Mouse (Mus musculus): Measurements from ENCODE around the gene Emc3. TPM values are rescaled to one million over a fixed set of nuclear protein-coding genes. Genes with fewer than 3 reads are reported as not detected.

The Emc3 gene
- total RNA-seq, 2 experiments from 2014 or later: 57.9 to 61.8 TPM

DNA sequence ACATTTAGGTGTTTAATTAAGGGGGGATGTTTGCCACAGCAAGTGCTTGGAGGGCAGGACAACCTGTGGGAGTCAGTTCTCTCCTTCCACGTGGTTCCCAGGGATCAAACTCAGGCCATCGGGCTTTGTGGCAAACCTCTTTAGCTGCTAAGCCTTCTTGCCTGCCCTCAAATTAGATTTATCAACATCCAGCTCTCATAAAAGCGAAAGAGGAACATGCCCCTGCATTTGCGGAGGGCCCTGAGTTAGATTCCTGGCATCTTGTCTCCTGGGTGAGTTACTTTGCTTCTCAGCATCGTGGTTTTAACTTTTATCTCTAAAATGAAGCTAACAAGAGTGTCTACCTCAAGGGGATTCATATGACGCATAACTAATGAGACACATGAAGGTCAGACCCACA is 32.1 kb downstream of the Emc3 start:
- DNase-seq: no peak
- intact Hi-C loops (cut with DNase I): no loop called here

DNA sequence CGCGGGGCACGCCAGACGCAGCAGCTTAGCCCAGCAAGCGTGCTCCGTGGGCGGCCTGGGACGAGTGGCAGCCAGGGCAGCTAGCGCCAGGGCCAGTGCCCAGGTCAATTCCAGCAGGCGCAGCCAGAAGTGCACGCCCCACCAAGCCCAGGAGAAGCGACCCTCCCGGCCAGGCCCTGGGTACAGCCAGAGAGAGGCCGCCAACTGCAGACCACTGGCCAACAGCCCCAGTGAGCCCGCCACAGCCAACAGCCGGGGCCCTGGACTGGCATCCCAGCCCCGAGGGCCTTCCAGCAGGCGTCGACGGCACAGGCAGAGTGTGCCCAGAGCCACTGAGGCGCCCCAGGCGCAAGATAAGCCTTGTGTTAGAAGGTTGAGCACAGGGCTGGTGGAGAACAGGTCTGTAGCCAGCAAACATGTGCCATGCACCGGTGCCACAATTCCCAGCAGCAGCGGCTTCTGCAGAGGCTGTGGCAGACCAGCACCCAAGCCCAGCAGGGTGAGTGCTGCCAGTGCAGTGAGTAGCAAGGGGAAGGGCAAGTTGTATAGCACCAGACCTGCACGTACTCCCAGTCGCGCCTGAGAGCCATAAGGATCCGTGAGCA is 36.3 kb downstream of the Emc3 start:
- intact Hi-C loops (cut with DNase I): no loop called here
- no peak for DNase-seq

DNA sequence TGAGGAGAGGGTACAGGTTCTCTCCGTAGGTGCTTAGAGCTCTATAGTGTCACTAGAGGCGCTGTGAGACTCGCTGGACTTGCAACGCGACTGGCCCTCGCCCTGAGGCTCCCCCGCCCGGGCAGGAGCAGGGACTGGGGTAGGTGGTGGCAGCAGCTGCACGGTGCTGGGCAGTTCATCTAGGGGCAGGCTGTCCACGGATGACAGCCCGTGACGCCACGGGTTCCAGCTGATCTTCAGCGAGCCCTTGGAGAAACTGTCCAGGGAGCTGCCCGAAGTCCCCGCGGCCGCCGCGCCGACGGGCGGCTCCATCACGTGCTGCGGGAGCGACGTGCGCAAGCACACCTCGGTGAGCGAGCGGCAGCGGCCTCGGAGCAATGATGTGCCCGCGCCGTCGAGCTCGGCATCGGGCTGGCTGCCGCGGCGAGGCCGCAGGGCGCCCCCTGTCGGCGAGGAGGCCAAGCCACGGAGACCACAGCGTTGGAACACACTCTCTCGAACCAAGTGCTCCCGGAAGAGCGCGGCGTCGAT is 37.1 kb downstream of the Emc3 start:
- intact Hi-C loops (cut with DNase I): no loop called here
- DNase-seq: peak; percentile 85 to 86

DNA sequence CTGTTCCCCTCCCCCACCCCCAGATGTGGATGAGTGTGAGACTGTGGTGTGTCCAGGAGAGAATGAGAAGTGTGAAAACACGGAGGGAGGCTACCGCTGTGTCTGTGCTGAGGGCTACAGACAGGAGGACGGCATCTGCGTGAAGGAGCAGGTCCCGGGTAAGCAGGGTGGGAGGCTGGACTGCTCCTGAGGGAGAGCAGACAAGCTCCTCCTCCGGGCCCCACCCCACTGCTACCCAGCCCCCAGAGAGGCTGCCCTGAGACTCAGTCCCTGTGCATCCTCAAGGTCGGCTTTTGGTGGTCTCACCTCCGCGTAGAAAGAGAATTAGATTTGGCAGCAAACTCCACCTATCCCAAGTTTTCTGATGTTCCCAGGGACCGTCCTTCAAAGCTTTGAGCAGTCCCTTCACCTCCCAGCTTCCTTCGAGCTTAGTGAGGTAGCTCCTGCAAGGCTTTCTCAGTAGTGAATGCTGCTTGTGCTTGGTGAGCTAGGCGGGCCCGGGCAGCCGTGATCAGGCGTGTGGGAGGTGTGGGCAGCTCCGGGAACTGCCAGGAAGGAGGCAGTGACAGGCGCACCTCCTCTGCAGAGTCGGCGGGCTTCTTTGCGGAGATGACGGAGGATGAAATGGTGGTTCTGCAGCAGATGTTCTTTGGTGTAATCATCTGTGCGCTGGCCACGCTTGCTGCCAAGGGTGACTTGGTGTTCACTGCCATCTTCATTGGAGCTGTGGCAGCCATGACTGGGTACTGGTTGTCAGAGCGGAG is 39.2 kb downstream of the Emc3 start:
- DNase-seq: no peak
- intact Hi-C loops (cut with DNase I): no loop called here

DNA sequence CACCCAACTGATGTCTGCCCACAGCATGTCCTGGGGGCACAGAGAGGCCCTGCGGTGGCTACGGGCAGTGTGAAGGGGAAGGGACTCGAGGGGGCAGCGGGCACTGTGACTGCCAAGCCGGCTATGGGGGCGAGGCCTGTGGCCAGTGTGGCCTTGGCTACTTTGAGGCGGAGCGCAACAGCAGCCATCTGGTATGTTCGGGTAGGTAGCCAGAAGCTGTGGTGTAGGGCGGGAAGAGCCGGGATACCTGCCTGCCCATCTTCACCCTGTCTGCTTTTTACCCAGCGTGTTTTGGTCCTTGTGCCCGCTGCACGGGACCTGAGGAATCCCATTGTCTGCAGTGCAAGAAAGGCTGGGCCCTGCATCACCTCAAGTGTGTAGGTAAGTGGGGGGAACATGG is 42.0 kb downstream of the Emc3 start:
- DNase-seq: no peak
- intact Hi-C loops (cut with DNase I): no loop called here

DNA sequence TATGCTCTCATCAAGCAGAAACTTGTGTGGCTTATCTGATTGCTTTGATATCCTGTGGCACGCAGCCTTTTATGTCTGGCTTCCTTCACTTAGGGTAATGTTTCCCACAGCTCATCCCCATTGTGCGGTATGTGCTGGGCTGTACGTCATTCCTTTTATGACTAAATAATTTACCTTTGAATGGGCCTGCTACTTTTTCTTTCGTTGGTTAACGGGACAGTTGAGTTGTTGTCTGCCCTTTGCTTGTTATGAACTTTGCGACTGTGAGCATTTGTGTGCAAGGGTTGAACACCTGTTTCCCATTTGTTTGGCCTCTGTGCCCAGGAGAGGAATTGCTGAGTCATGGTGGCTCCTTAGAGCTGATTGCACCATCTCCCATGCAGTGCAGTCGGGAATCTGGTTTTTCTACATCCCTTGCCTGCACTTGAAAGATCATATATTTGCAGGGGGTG is 44.3 kb downstream of the Emc3 start:
- DNase-seq: no peak
- intact Hi-C loops (cut with DNase I): no loop called here

DNA sequence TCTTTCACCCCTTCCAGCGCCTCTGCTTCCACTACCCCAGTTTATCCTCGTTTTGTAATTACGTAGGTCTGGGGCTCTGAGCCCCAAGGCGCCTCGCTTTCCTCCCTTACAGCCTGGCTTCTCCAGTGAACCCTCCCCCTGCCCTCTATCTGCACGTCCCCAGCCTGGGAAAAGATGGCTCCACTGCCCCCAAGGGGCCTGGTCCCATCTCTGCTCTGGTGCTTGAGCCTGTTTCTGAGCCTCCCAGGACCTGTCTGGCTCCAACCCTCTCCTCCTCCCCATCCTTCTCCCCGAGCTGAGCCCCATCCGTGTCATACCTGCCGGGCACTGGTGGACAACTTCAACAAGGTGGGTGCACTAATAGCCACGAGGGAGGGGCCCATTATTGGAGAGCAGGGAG is 47.7 kb downstream of the Emc3 start:
- intact Hi-C loops (cut with DNase I): loop anchor here (5.0 kb wide), 2 partner anchors 139 to 156 kb away; partner anchors contain the start of genes Ogg1 and Vhl
- DNase-seq: peak in 1 of 2 experiments; percentile 26

DNA sequence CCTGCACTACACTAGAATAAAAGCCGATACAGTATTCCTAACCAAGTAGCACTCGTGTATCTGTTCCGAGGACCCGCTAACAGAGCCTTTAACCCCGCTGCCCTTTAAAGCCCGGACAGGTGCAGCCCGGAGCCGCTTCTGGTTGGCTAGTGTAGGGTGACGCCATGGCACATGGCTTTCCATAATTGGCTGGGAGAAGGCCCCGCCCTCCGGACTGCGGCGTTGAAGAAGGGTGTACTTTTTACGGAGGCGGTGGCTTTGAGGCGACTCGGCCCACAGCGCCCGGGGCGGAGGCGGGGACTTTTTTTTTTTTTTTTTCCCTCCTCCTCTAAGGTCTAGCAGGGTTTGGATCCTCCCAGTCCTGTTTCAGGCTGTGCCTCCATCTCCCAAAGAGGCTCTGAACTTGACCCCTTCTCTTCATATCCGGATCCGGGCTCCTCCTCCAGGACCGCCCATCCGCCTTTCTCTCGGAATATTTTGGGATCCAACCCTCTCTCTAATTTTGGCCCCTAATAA is 48.3 kb downstream of the Emc3 start, which contains the start of gene Creld1:
Gene Creld1, plus strand, starts transcription at position 198 of the 516 bp plus-strand sequence.
- peak; percentile 89 for DNase-seq
- intact Hi-C loops (cut with DNase I): loop anchor here (5.0 kb wide), 2 partner anchors 139 to 156 kb away; partner anchors contain the start of genes Ogg1 and Vhl

DNA sequence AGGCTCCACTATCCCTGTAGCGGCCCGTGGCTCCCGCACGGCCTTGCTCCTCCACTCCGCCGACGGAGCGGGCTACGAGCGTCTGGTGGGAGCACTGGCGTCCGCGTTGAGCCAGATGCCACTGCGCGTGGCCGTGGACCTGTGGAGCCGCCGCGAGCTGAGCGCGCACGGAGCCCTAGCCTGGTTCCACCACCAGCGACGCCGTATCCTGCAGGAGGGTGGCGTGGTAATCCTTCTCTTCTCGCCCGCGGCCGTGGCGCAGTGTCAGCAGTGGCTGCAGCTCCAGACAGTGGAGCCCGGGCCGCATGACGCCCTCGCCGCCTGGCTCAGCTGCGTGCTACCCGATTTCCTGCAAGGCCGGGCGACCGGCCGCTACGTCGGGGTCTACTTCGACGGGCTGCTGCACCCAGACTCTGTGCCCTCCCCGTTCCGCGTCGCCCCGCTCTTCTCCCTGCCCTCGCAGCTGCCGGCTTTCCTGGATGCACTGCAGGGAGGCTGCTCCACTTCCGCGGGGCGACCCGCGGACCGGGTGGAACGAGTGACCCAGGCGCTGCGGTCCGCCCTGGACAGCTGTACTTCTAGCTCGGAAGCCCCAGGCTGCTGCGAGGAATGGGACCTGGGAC is 48.9 kb downstream of the Emc3 start:
- intact Hi-C loops (cut with DNase I): loop anchor here (5.0 kb wide), 2 partner anchors 140 to 155 kb away; partner anchors contain the start of genes Ogg1 and Vhl
- peak; percentile 37 to 58 for DNase-seq

DNA sequence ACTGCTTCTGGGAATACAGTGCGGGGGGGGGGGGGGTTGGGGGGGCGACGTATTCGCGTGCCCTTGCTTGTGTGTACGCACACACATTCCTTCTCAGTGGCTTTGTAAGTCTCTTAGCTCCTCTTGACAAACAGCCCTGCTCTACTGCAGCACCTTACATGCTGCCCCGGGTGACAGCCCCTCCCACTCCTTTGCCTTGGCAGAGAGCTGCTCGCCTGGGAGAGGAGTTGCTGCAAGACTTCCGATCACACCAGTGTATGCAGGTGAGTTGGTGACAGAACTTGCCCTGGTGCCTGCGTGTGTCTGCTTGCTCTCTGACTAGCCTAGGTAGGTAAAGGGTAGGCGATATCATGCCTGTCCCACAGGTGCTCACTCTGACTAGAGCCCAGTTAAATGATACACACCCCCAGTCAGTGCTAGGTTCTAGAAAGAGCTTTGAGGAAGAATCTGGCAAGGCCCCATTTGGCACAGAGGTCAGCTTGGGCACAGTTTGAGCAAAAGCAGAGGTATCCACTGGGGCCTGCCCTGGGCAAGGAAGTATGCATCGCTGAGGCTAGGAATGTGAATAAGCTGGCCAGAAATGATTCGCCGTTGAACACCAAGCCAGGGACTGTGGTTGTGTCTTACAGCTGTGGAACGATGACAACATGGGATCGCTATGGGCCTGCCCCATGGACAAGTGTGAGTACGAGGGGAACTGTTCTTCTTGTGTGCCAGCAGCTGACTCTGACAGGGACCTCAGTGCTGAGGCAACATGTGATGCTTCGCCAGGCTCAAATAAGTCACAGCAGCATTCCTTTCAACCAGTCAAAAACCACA is 50.7 kb downstream of the Emc3 start:
- intact Hi-C loops (cut with DNase I): loop anchor here (5.0 kb wide), 2 partner anchors 142 to 153 kb away; partner anchors contain the start of genes Ogg1 and Vhl
- DNase-seq: no peak

DNA sequence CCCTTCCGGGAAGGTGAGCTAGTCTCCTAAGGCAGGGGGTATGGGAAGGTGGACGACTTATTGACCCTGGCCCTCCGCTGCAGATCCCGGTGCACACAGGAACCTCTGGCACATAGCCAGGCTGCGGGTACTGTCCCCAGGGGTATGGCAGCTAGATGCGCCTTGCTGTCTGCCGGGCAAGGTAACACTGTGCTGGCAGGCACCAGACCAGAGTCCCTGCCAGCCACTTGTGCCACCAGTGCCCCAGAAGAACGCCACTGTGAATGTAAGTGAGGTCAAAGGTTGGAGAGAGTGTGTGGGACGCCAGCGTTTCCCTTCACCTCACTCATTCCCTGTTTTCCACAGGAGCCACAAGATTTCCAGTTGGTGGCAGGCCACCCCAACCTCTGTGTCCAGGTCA is 52.5 kb downstream of the Emc3 start:
- DNase-seq: no peak
- intact Hi-C loops (cut with DNase I): no loop called here

DNA sequence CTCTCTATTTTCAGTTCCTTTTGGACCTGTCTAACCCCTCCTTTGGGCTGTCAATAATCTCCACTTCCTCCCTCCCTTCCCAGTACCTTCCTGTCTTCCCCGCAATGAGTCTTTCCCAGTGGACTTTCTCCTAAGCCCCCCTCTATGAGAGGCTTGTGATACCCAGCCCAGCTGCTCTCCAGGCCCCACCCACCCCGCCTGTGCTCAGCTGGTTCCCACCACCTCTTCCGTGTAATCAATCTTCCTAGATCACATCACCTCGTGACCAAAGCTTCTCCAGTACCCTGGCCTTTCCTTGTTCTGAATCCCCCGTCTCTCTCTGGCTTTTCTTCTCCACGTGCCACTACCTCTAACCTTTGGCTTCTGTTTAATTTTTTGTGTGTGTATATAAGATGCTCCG is 54.1 kb downstream of the Emc3 start:
- DNase-seq: no peak
- intact Hi-C loops (cut with DNase I): no loop called here

DNA sequence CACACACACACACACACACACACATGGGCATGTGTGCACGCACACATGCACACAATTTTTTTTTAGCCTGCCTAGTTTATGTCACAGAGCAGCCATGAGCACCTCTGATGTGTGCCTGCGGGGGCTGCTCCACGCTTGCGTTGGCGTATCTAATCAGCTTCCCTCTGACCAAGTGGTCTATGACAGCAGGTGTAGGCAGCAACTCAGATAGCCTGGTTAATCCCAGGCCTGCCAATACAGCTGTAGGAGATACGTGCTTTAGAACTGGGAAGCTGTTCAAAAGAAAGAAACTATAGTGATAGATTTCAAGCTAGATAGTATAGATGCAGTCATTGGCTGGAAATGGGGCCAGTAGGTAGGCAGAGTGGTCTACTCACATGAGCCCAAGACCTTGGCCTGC is 57.7 kb downstream of the Emc3 start:
- intact Hi-C loops (cut with DNase I): no loop called here

DNA sequence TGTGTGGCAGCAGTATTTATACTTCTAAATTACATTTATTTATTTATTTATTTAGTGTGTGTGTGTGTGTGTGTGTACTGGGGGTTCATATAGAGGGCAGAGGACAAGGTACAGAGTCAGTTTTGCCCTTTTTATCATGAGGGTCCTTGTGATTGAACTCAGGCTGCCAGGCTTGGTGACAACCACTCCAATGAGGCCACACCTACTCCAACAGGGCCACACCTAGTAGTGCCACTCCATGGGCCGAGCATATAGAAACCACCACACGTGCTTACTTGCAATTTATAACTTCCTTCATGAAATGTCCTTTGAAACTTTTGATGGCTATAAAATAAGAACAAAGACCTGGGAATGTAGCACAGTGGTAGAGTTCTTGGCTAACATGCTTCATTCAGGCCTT is 58.2 kb downstream of the Emc3 start:
- DNase-seq: no peak
- intact Hi-C loops (cut with DNase I): no loop called here

More for the DNA sequence above, 57.7 kb downstream of the Emc3 start:
- DNase-seq: no peak

DNA sequence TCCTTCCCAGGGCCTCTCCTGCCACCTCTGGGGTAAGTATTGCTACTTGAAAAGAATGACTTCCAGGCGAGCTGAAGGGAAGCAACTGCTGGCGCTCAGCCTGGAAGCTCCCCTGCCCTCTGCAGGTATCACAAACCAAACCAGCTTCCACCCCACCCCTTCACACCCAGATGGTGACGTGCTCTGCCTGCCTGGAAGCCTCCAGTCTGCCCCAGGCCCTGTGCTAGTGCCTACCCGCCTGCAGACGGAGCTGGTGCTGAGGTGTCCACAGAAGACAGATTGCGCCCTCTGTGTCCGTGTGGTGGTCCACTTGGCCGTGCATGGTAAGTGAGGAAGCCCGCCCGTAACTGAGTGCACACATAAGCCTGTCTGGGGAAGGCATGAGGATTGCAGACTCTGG is 59.4 kb downstream of the Emc3 start:
- DNase-seq: no peak
- intact Hi-C loops (cut with DNase I): no loop called here

DNA sequence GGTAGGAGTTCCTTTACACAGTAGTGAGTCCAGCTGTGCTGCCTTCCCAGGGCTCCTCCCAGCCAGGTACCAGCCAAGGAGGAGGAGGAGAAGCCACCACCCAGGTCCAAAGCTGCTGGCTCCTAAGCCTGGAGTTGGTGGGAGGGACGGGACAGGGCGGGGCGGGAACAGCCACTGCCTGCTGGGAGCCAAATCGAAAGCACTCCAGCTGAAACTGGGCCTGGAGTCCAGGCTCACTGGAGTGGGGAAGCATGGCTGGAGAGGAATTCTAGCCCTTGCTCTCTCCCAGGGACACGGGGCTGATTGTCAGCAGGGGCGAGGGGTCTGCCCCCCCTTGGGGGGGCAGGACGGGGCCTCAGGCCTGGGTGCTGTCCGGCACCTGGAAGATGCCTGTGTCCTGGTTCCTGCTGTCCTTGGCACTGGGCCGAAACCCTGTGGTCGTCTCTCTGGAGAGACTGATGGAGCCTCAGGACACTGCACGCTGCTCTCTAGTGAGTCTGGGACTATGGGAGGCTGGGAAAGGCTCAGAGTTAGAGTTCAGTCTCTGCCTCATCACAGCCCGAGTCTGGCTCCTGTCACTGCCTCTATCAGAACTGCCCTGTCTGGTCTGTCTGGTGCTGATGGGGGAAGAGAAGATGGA is 60.0 kb downstream of the Emc3 start, which contains the start of gene Il17rc:
Gene Il17rc, plus strand, starts transcription at position 131 of the 640 bp plus-strand sequence.
- intact Hi-C loops (cut with DNase I): no loop called here
- peak; percentile 62 to 78 for DNase-seq

DNA sequence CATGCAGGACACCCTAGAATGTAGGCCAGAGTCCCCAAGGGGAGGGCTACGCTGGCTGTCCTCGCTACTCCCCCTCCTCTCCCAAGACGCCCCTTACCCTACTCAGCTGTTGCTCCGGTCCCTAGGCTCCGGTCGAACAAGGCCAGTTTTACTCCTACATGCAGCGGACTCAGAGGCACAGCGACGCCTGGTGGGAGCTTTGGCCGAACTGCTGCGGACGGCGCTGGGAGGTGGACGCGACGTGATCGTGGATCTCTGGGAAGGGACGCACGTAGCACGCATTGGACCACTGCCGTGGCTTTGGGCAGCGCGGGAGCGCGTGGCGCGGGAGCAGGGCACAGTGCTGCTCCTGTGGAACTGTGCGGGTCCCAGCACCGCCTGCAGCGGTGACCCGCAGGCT is 62.0 kb downstream of the Emc3 start:
- intact Hi-C loops (cut with DNase I): loop anchor here (1.0 to 5.0 kb wide), 3 partner anchors 28 to 137 kb away; partner anchors contain the start of genes Arpc4 and Tada3
- peak; percentile 82 to 83 for DNase-seq

DNA sequence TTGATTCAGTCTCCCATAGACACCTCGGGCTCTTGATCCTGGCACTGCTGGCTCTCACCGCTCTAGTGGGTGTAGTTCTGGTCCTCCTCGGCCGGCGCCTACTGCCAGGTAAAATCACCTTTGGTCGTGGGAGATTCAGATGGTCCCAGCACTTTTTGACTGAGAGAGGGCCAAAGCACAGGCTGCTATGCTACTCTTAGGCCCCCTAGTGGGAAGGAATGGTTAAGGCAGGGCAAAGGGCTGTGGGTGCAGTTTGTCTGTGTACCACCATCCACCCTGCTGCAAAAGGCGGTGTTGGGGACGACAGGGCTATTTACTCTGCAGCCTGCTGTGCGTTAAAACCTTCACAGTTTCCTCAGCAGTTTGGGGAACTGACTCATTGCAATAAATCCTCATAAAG is 62.4 kb downstream of the Emc3 start:
- DNase-seq: peak; percentile 67 to 73
- intact Hi-C loops (cut with DNase I): loop anchor here (1.0 to 5.0 kb wide), 3 partner anchors 28 to 137 kb away; partner anchors contain the start of genes Arpc4 and Tada3

DNA sequence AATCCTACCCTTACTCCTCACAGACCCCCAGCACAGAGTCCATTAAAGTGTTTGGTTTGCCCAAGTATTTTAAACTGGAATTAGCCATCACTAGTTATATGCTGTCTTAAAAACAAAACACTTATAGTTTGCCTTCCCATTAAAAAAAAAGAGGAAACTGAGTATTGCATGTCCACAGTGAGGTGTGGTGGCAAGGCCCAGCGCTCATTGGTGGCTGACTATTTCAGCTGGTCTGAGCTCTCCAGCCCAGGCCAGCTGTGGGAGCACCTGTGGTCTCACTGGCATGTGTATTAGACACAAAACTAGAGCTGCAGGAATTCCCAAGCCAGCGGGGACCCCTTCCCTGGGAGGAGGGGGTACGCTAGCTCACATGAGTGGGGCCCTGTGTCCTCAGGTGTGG is 62.9 kb downstream of the Emc3 start:
- intact Hi-C loops (cut with DNase I): loop anchor here (5.0 kb wide), 2 partner anchors 91 to 136 kb away; partner anchors contain the start of genes Arpc4 and Tada3
- no peak for DNase-seq

All from heart, postnatal 36 days (tissue).